Mouse (Mus musculus): Measurements from ENCODE around the gene Pdgfa. TPM values are rescaled to one million over a fixed set of nuclear protein-coding genes. Genes with fewer than 3 reads are reported as not detected.

Pdgfa gene
- polyA plus RNA-seq, 1 experiment from 2014 or later, result 34.5 TPM

GRCm38 (mm10) chr5:138992611-138993370 is 4.4 kb downstream of the Pdgfa start:
- Histone ChIP-seq H3K27ac (replicated peaks; ENCODE audit: low read depth, low read length) (no peak overlapping the region), H3K4me1 (ENCODE audit: control insufficient read depth, insufficient read depth, low read length) (peaks cover 12% of the 10 kb centered on the region; the same call in 1 of the 2 replicates), H3K36me3 (replicated peaks; ENCODE audit: control insufficient read depth, insufficient read depth, low read depth, low read length) (no peaks in the 10 kb centered on the region), H3K9me3 (replicated peaks; ENCODE audit: control insufficient read depth, low read length) (no peaks in the 10 kb centered on the region), H3K9ac (replicated peaks; ENCODE audit: low read length) (peak overlapping the region; percentile 39), H3K4me3 (ENCODE audit: low read depth, low read length) (peak overlapping the region; percentile 61), H3K4me2 (ENCODE audit: low read depth, low read length) (peak overlapping the region; percentile 93), H3K27me3 (ENCODE audit: control insufficient read depth, insufficient read depth, low read length) (peaks cover 52% of the 10 kb centered on the region)
- 1% methylated on average over 57 of the region's 59 CpGs for WGBS
- DNase-seq (ENCODE audit: low spot score) (peak; percentile 25), ATAC-seq (replicated peaks; ENCODE audit: insufficient number of reproducible peaks, low FRiP score, low TSS enrichment, low read depth) (no peak)

- H3K4me1 ChIP-seq (ENCODE audit: control insufficient read depth, insufficient read depth, low read length), result peaks cover 10% of the 10 kb centered on the region; the same call in 1 of the 2 replicates
- H3K27ac ChIP-seq (replicated peaks; ENCODE audit: low read depth, low read length), result no peak overlapping the region
- H3K9me3 ChIP-seq (replicated peaks; ENCODE audit: control insufficient read depth, low read length), result no peaks in the 10 kb centered on the region
- H3K36me3 ChIP-seq (replicated peaks; ENCODE audit: control insufficient read depth, insufficient read depth, low read depth, low read length), result no peaks in the 10 kb centered on the region
- DNase-seq (ENCODE audit: low spot score) (peak; percentile 21), ATAC-seq (replicated peaks; ENCODE audit: insufficient number of reproducible peaks, low FRiP score, low TSS enrichment, low read depth) (no peak)
- peaks cover 43% of the 10 kb centered on the region for H3K27me3 ChIP-seq (ENCODE audit: control insufficient read depth, insufficient read depth, low read length)
- H3K4me2 ChIP-seq (ENCODE audit: low read depth, low read length), result no peak overlapping the region; the same call in 1 of the 2 replicates
- no peak overlapping the region for H3K4me3 ChIP-seq (ENCODE audit: low read depth, low read length)
- 12% methylated on average over 4 of the region's 4 CpGs for WGBS
- no peak overlapping the region for H3K9ac ChIP-seq (replicated peaks; ENCODE audit: low read length)
Measured at GRCm38 (mm10) chr5:138991734-138992133, 5.4 kb downstream of the Pdgfa start.

- Histone ChIP-seq H3K9ac (replicated peaks; ENCODE audit: low read length) (no peak overlapping the region), H3K36me3 (replicated peaks; ENCODE audit: control insufficient read depth, insufficient read depth, low read depth, low read length) (no peaks in the 10 kb centered on the region), H3K4me2 (ENCODE audit: low read depth, low read length) (no peak overlapping the region), H3K27me3 (ENCODE audit: control insufficient read depth, insufficient read depth, low read length) (peaks cover 34% of the 10 kb centered on the region), H3K9me3 (replicated peaks; ENCODE audit: control insufficient read depth, low read length) (no peaks in the 10 kb centered on the region), H3K27ac (replicated peaks; ENCODE audit: low read depth, low read length) (no peak overlapping the region), H3K4me3 (ENCODE audit: low read depth, low read length) (no peak overlapping the region), H3K4me1 (ENCODE audit: control insufficient read depth, insufficient read depth, low read length) (peaks cover 5% of the 10 kb centered on the region; the same call in 1 of the 2 replicates)
- ATAC-seq (replicated peaks; ENCODE audit: insufficient number of reproducible peaks, low FRiP score, low TSS enrichment, low read depth), result no peak
- no peak for DNase-seq (ENCODE audit: low spot score)
- WGBS, result 61% methylated on average over 7 of the region's 7 CpGs
Measured at GRCm38 (mm10) chr5:138990659-138991380, 6.3 kb downstream of the Pdgfa start.

GRCm38 (mm10) chr5:138989567-138989966 is 7.6 kb downstream of the Pdgfa start:
- Histone ChIP-seq H3K4me3 (ENCODE audit: low read depth, low read length) (no peak overlapping the region), H3K27ac (replicated peaks; ENCODE audit: low read depth, low read length) (no peak overlapping the region), H3K9ac (replicated peaks; ENCODE audit: low read length) (no peak overlapping the region), H3K4me2 (ENCODE audit: low read depth, low read length) (no peak overlapping the region), H3K36me3 (replicated peaks; ENCODE audit: control insufficient read depth, insufficient read depth, low read depth, low read length) (no peaks in the 10 kb centered on the region), H3K9me3 (replicated peaks; ENCODE audit: control insufficient read depth, low read length) (no peaks in the 10 kb centered on the region), H3K4me1 (ENCODE audit: control insufficient read depth, insufficient read depth, low read length) (peaks cover 3% of the 10 kb centered on the region; the same call in 1 of the 2 replicates), H3K27me3 (ENCODE audit: control insufficient read depth, insufficient read depth, low read length) (peaks cover 27% of the 10 kb centered on the region)
- no peak for ATAC-seq (replicated peaks; ENCODE audit: insufficient number of reproducible peaks, low FRiP score, low TSS enrichment, low read depth)
- DNase-seq (ENCODE audit: low spot score), result no peak
- 80% methylated on average over 6 of the region's 6 CpGs for WGBS

GRCm38 (mm10) chr5:138988764-138989163 is 8.4 kb downstream of the Pdgfa start:
- 67% methylated on average over 9 of the region's 9 CpGs for WGBS
- Histone ChIP-seq H3K9me3 (replicated peaks; ENCODE audit: control insufficient read depth, low read length) (no peaks in the 10 kb centered on the region), H3K4me3 (ENCODE audit: low read depth, low read length) (no peak overlapping the region), H3K27me3 (ENCODE audit: control insufficient read depth, insufficient read depth, low read length) (peaks cover 20% of the 10 kb centered on the region), H3K27ac (replicated peaks; ENCODE audit: low read depth, low read length) (no peak overlapping the region), H3K36me3 (replicated peaks; ENCODE audit: control insufficient read depth, insufficient read depth, low read depth, low read length) (no peaks in the 10 kb centered on the region), H3K4me1 (ENCODE audit: control insufficient read depth, insufficient read depth, low read length) (no peaks in the 10 kb centered on the region), H3K4me2 (ENCODE audit: low read depth, low read length) (no peak overlapping the region), H3K9ac (replicated peaks; ENCODE audit: low read length) (no peak overlapping the region)
- DNase-seq (ENCODE audit: low spot score) (no peak), ATAC-seq (replicated peaks; ENCODE audit: insufficient number of reproducible peaks, low FRiP score, low TSS enrichment, low read depth) (no peak)

- WGBS, result 76% methylated on average over 10 of the region's 10 CpGs
- H3K27ac ChIP-seq (replicated peaks; ENCODE audit: low read depth, low read length), result no peak overlapping the region
Measured at GRCm38 (mm10) chr5:138987994-138988393, 9.2 kb downstream of the Pdgfa start.

GRCm38 (mm10) chr5:138981921-138982320 is 15.2 kb downstream of the Pdgfa start:
- no peaks in the 10 kb centered on the region for H3K27me3 ChIP-seq (ENCODE audit: control insufficient read depth, insufficient read depth, low read length)
- no peak for ATAC-seq (replicated peaks; ENCODE audit: insufficient number of reproducible peaks, low FRiP score, low TSS enrichment, low read depth)
- H3K36me3 ChIP-seq (replicated peaks; ENCODE audit: control insufficient read depth, insufficient read depth, low read depth, low read length), result no peaks in the 10 kb centered on the region
- WGBS, result 83% methylated on average over 8 of the region's 9 CpGs
- no peak overlapping the region for H3K9ac ChIP-seq (replicated peaks; ENCODE audit: low read length)
- no peak for DNase-seq (ENCODE audit: low spot score)
- no peak overlapping the region for H3K27ac ChIP-seq (replicated peaks; ENCODE audit: low read depth, low read length)
- no peak overlapping the region for H3K4me2 ChIP-seq (ENCODE audit: low read depth, low read length)
- H3K9me3 ChIP-seq (replicated peaks; ENCODE audit: control insufficient read depth, low read length), result no peaks in the 10 kb centered on the region
- no peaks in the 10 kb centered on the region for H3K4me1 ChIP-seq (ENCODE audit: control insufficient read depth, insufficient read depth, low read length)
- H3K4me3 ChIP-seq (ENCODE audit: low read depth, low read length), result no peak overlapping the region

More at GRCm38 (mm10) chr5:138987994-138988393, 9.2 kb downstream of the Pdgfa start:
- Histone ChIP-seq H3K27me3 (ENCODE audit: control insufficient read depth, insufficient read depth, low read length) (peaks cover 13% of the 10 kb centered on the region), H3K4me2 (ENCODE audit: low read depth, low read length) (no peak overlapping the region), H3K4me1 (ENCODE audit: control insufficient read depth, insufficient read depth, low read length) (no peaks in the 10 kb centered on the region), H3K4me3 (ENCODE audit: low read depth, low read length) (no peak overlapping the region), H3K9ac (replicated peaks; ENCODE audit: low read length) (no peak overlapping the region), H3K36me3 (replicated peaks; ENCODE audit: control insufficient read depth, insufficient read depth, low read depth, low read length) (no peaks in the 10 kb centered on the region), H3K9me3 (replicated peaks; ENCODE audit: control insufficient read depth, low read length) (no peaks in the 10 kb centered on the region)
- ATAC-seq (replicated peaks; ENCODE audit: insufficient number of reproducible peaks, low FRiP score, low TSS enrichment, low read depth) (no peak), DNase-seq (ENCODE audit: low spot score) (no peak)

- Histone ChIP-seq H3K27me3 (ENCODE audit: control insufficient read depth, insufficient read depth, low read length) (no peaks in the 10 kb centered on the region), H3K36me3 (replicated peaks; ENCODE audit: control insufficient read depth, insufficient read depth, low read depth, low read length) (no peaks in the 10 kb centered on the region), H3K4me2 (ENCODE audit: low read depth, low read length) (no peak overlapping the region), H3K9me3 (replicated peaks; ENCODE audit: control insufficient read depth, low read length) (no peaks in the 10 kb centered on the region), H3K4me3 (ENCODE audit: low read depth, low read length) (no peak overlapping the region), H3K27ac (replicated peaks; ENCODE audit: low read depth, low read length) (no peak overlapping the region), H3K9ac (replicated peaks; ENCODE audit: low read length) (no peak overlapping the region), H3K4me1 (ENCODE audit: control insufficient read depth, insufficient read depth, low read length) (no peaks in the 10 kb centered on the region)
- DNase-seq (ENCODE audit: low spot score), result no peak
- WGBS, result 71% methylated on average over 9 of the region's 9 CpGs
- ATAC-seq (replicated peaks; ENCODE audit: insufficient number of reproducible peaks, low FRiP score, low TSS enrichment, low read depth), result no peak
Measured at GRCm38 (mm10) chr5:138980608-138981007, 16.6 kb downstream of the Pdgfa start.
